Mouse (Mus musculus): ENCODE results near the gene Pcsk2. TPM values are rescaled to one million over a fixed set of nuclear protein-coding genes. Genes with fewer than 3 reads are reported as not detected.

The Pcsk2 gene
- total RNA-seq, 2 experiments from 2014 or later = not detected

- no peak for DNase-seq (ENCODE audit: low spot score)
- intact Hi-C loops (cut with DNase I) = loop anchor here (10.0 kb wide), 1 partner anchor 590 kb away; no protein-coding TSS in a partner anchor
Observed at GRCm38 (mm10) chr2:143864600-143864999, 318.6 kb downstream of the Pcsk2 start.

All from heart, postnatal 25 days (tissue).